Mouse (Mus musculus) splenic B cell, adult 2 months (primary cell): ENCODE data around the gene Acat1.

Experiments used
- DNase-seq: peaks from one replicate; pipeline ENCODE4 v3.0.0-alpha.2; 2011; ENCODE audit warnings: low read depth, low spot score
- H3K27me3 ChIP-seq: 2 replicates; pipeline ENCODE4 v1.6.1; 2012; ENCODE audit warnings: mild to moderate bottlenecking, low read length, moderate library complexity, mixed read lengths; ENCODE audit not compliant: control insufficient read depth, poor library complexity, insufficient read depth, severe bottlenecking
- H3K36me3 ChIP-seq: 2 replicates; pipeline ENCODE4 v1.6.1; 2012; ENCODE audit warnings: mild to moderate bottlenecking, low read length, moderate library complexity, mixed read lengths; ENCODE audit not compliant: control insufficient read depth, poor library complexity, insufficient read depth, severe bottlenecking

Acat1 gene

DNA sequence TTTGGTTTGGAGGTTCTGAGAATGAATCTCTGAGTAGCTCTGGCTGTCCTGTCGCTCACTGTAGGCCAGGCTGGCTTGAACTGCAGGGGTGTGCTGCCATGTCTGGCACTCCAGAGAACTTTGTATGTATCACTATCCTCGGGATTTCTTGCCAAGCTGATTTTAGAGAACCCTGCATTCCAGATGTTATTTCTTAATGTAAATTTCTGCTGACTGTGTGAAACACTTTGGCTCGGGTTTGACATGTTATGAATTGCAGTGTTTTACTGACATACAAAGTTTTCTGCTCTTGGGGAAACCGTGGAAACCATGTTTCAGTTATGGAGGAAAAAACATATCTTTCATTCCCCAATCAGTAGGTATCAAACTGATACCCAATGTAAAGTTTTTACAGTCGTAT, 34.5 kb downstream of the Acat1 start:
- DNase-seq, result no peak
- Histone ChIP-seq H3K27me3 (no peaks in the 10 kb centered on the region), H3K36me3 (peaks cover 10% of the 10 kb centered on the region; the same call in 1 of the 2 replicates)

DNA sequence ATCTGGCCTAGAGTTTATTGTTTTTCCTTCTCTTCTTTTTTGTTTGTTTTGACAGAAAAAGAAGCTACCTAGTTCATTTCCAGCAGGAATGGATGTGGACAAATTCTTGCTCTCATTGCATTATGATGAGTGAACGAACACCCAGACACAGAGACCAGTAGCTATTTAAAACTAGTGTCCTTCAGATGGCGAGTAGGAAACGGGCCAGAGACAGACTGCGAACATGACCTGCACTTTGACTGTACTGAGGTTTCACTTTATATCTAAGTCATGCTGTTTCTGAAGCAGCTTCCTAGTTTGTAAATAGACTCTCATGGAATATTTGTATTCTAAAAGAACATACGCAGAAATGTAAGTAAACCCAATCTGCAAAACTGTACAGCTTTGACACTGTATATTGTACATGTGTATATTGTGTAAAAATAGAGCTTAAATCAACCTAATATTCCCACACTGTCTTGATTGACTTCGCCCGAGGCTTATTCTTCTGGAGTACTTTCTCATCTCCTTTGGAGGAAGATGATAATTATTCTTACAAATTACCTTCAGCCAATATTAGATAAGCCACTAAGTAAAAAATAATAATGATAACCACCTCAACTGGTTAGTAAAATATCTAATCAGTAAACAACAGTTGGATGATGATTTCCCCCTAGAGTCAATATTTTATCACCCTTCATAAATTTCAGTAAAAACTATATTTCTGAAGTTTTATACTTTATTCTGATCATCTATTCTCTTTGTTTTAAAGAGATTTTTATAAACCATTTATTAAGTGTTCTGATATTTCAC, 37.5 kb downstream of the Acat1 start:
- no peak for DNase-seq
- Histone ChIP-seq H3K36me3 (peaks cover 13% of the 10 kb centered on the region), H3K27me3 (no peaks in the 10 kb centered on the region)

DNA sequence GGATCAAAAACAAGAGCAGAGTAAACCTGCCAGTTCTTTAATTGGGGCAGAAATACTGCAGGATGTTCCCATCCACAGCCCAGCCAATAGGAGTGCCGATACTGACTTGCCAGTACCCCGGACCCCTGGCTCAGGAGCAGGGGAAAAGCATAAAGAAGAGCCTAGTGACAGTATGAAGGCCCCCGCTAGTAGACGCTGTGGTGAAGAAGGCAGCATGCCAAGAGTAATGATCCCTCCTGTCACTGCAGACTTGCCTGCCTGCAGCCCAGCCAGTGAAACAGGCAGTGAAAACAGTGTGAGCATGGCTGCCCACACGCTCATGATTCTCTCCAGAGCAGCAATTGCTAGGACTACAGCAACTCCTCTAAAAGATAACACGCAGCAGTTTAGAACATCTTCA, 39.5 kb downstream of the Acat1 start:
- H3K27me3 ChIP-seq, result no peaks in the 10 kb centered on the region
- DNase-seq, result no peak
- H3K36me3 ChIP-seq, result peaks cover 14% of the 10 kb centered on the region

DNA sequence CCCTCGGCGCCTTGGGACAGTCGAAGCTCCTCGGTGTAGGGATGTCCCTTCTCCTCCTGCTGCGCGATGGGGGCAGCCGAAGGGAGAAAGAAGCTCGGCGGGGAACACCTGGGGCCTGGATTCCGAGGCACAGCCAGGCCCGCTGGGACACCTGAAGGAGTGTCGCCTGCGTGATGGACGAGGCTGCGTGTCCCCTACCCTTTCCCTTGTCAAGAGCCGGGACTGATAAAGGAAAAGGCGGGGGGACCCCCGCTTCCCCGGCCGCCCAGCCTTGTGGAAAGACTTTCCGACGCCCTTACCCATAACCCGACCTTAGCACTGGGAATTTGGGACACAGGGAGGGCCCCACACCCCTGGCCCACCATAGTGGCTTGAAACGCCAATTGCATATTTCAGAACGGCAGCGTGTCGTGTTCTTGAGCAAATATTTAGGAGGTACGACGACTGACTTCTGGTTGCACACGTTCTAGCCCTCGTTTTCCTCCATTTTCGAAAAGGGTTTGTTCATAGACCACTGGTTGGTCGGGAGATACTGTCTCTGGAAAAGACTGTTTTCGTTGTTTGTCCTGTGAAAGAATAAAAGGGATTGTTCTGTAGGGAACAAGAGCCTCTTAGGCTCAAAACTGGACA, 72.7 kb downstream of the Acat1 start:
- H3K36me3 ChIP-seq, result no peaks in the 10 kb centered on the region
- peak; percentile 18 for DNase-seq
- H3K27me3 ChIP-seq, result no peaks in the 10 kb centered on the region

DNA sequence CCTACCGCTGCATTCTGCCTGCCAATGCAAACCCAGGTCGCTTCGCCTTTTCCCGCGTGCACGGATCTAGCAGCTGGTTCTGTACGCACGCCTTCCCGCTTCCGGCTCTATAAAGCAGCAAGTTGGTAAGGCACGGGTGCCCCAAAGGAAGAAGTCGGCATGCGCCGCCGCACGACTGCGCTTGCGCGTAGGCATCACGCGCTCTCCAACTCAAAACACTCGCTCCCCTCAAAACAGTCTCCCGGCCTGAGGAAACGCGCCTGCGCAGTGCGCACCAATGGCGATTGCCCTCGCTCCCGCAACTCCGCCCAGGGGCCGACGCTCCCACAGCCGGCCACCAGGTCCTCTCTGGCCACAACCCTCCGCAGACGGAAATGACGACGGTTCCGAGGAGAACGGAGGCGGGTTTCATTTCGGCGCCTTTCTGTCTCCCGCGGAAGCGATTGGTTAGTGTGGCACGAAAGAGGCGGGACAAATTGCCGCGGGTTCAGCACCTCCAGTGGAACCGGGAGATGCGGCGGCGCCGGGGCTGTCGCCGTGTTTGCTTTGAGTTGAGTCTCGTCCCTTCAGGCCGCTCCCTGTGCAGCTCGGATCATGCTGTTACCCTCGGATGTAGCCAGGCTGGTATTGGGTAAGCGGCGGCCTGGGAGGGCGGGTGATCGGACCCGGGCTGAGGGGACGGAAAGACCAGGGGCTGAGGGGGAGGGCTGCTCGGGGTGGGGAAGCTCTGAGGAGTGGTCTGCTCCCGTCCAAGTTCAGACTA, 73.4 kb downstream of the Acat1 start, which contains the start of the genes Atm and Npat:
Atm (minus strand) TSS at position 183 of the 763 bp plus-strand sequence.
Npat (plus strand) TSS at position 490 of the 763 bp plus-strand sequence.
- H3K36me3 ChIP-seq, result no peaks in the 10 kb centered on the region
- H3K27me3 ChIP-seq, result no peaks in the 10 kb centered on the region
- peak; percentile 100 for DNase-seq

DNA sequence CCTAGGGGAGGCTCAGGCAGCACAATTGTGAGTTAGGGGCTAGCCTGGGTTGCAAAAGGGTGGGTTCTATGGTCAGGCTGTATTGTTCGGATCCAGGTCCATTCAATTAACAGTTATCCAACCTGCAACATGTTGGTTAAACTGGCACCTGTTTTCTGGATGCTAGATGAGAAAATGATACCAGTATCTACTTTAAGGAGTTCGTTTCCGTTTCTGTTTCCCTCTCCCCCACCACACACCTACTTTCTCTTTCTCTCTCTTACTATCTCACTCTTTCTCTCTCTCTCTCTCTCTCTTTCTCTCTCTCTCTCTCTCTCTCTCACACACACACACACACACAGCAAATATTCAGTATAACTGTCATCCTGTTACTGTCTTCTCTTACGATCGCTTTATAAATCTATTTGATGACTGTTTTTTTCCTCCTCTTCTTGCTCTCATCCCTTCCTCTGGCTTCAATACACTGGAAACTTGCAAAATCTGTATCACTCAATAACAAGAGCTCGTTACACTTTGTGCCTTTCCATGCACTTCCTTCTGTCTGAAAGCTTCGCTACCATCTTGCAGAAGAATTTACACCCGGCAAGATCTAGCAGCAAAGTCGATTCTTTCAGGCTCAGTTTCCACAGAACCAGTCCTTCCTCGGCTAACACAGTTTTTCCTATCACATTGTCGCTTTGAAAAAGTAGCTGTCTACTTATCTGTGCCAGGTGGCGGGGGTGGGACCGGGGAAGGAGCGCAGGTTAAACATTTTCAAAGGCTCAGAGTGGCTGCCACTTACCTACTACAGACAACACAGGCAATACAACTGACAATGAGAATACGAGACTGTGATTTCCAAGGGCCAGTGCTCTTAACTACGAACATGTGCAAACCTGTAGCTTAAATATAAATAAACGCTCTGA, 74.5 kb downstream of the Acat1 start:
- Histone ChIP-seq H3K36me3 (no peaks in the 10 kb centered on the region), H3K27me3 (no peaks in the 10 kb centered on the region)
- DNase-seq, result peak; percentile 38
